Mouse (Mus musculus) bone marrow macrophage, adult 2 months (primary cell): Measurements from ENCODE around the gene Batf3.

ENCODE experiments used
- CTCF ChIP-seq: IDR thresholded peaks from 2 replicates; pipeline ENCODE4 v1.5.1; 2012; ENCODE audit warnings: low read depth, mild to moderate bottlenecking, low read length, moderate library complexity
- POLR2A ChIP-seq: IDR thresholded peaks from 2 replicates; pipeline ENCODE4 v1.6.1; 2012; ENCODE audit warnings: mild to moderate bottlenecking, low read depth, low read length, borderline replicate concordance

DNA sequence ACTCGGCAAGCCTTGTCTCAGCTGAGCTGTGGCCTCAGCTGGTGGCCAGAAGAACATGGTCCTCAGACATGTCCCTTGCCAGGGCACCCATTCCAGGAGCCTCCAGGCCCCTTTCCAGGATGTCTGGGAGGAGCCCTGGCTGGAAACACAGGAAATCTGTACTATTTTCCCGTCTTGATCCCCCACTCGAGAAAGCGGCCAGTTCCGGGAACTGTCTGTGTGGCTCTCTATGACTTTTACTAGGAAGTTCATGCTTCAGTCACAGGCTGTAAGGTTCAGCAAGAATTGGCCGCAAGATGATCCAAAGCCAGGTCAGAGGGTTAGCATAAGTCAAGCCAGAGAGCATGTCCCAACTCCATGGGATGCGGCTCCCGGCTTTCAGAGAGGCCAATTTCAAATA lies 5.6 kb upstream of the Batf3 start:
- TF ChIP-seq CTCF, result no peak
- TF ChIP-seq POLR2A, result no peak
